Mouse (Mus musculus): ENCODE results near the gene Gm128. TPM values are rescaled to one million over a fixed set of nuclear protein-coding genes. Genes with fewer than 3 reads are reported as not detected.
"Not testable (repeated sequence)": the region's sequence is repeated elsewhere in the genome, so short reads cannot be mapped to it uniquely, and the experiment has no call there.

The Gm128 gene
- polyA plus RNA-seq, 1 experiment from 2014 or later: 1.3 TPM

DNA sequence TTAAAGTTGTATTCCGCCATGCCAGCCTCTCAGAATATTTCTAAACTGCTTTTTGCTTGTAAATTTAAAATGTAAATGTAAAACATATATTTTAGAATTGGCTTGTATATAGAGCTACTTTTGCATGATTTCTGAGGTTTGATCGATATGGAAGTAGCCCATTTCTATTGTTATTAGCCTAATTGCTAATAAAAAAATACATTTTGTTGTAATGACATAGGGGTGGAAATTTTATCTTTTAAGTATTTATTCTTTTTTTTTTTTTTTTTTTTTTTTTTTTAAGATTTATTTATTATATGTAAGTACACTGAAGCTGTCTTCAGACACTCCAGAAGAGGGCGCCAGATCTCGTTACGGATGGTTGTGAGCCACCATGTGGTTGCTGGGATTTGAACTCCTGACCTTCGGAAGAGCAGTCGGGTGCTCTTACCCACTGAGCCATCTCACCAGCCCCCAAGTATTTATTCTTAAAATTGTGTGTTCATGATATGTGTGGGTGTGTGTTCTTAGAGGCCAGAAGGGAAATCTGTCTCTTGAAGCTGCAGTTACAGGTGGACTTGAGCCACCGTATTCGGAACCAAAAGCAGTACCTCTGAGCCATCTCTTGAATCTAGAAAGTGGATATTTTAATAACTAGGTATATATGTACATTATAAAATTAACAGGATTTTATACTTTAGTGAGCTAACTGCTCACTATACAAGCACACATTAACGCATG, 28.3 kb downstream of the Gm128 start:
- H3K36me3 ChIP-seq (ENCODE audit: insufficient read depth, low read length); H3K4me1 ChIP-seq (replicated peaks; ENCODE audit: insufficient read depth, low read length); H3K9me3 ChIP-seq (replicated peaks; ENCODE audit: low read length); DNase-seq (ENCODE audit: low spot score); ATAC-seq (replicated peaks; ENCODE audit: low FRiP score, low read depth); H3K27me3 ChIP-seq (ENCODE audit: insufficient read depth, low read length); H3K4me2 ChIP-seq (ENCODE audit: low read length); H3K4me3 ChIP-seq (replicated peaks; ENCODE audit: low read depth, low read length); H3K27ac ChIP-seq; H3K9ac ChIP-seq (ENCODE audit: low read depth, low read length): not testable (repeated sequence)
- TF ChIP-seq CTCF (IDR thresholded peaks at IDR 0.05; ENCODE audit: low read depth): peak; percentile 11; the same call in 1 of the 2 replicates
- 92% methylated on average over 7 of the region's 10 CpGs for WGBS

DNA sequence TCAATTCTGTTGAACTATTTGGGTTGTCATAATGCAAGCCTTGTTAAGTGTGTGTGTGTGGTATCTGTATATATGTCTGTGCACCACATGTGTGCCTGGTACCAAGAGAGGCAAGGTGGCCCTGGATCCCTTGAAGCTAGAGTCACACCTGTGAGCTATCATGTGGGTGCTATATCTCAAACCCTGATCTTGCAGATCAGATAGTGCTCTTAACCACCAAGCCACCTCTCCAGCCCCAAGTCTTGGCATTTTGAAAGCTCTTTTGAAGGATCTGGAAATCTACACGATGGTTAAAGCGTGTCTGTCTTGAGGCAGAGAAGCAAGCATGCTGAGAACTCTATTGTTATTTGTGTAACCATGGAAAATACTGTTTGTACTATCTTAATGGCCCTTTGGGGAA, 30.8 kb downstream of the Gm128 start:
- no peak overlapping the region for H3K4me3 ChIP-seq (replicated peaks; ENCODE audit: low read depth, low read length)
- H3K36me3 ChIP-seq (ENCODE audit: insufficient read depth, low read length): peaks cover 21% of the 10 kb centered on the region; the same call in 1 of the 2 replicates
- H3K27ac ChIP-seq: no peak overlapping the region
- 82% methylated on average over 2 of the region's 2 CpGs for WGBS
- TF ChIP-seq CTCF (IDR thresholded peaks at IDR 0.05; ENCODE audit: low read depth): no peak
- ATAC-seq (replicated peaks; ENCODE audit: low FRiP score, low read depth) (no peak), DNase-seq (ENCODE audit: low spot score) (no peak)
- H3K4me2 ChIP-seq (ENCODE audit: low read length): no peak overlapping the region
- no peaks in the 10 kb centered on the region for H3K9me3 ChIP-seq (replicated peaks; ENCODE audit: low read length)
- no peaks in the 10 kb centered on the region for H3K27me3 ChIP-seq (ENCODE audit: insufficient read depth, low read length)
- H3K9ac ChIP-seq (ENCODE audit: low read depth, low read length): no peak overlapping the region
- H3K4me1 ChIP-seq (replicated peaks; ENCODE audit: insufficient read depth, low read length): no peaks in the 10 kb centered on the region

DNA sequence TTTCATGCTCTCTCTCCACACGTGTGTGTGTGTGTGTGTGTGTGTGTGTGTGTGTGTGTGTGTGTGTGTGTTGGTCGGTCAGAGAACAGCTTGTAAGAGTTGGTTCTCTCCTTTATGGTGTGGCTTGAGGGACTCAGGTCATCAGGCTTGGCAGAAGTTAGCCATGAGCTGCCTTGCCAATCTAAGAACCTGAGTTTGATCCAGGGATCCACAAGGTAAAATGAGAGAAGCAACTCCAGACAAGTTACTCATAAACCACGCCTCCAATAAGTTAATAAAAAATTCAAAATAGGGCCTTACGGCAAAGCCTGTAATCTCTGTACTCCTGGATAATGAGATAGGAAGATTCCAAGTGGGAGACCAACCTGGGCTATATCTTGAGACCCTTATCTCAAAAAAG, 33.1 kb downstream of the Gm128 start:
- Histone ChIP-seq H3K4me3 (replicated peaks; ENCODE audit: low read depth, low read length) (no peak overlapping the region), H3K36me3 (ENCODE audit: insufficient read depth, low read length) (peaks cover 28% of the 10 kb centered on the region; the same call in 1 of the 2 replicates), H3K27ac (no peak overlapping the region), H3K9me3 (replicated peaks; ENCODE audit: low read length) (no peaks in the 10 kb centered on the region), H3K9ac (ENCODE audit: low read depth, low read length) (no peak overlapping the region), H3K4me2 (ENCODE audit: low read length) (no peak overlapping the region), H3K4me1 (replicated peaks; ENCODE audit: insufficient read depth, low read length) (no peaks in the 10 kb centered on the region), H3K27me3 (ENCODE audit: insufficient read depth, low read length) (no peaks in the 10 kb centered on the region)
- DNase-seq (ENCODE audit: low spot score) (no peak), ATAC-seq (replicated peaks; ENCODE audit: low FRiP score, low read depth) (no peak)
- TF ChIP-seq CTCF (IDR thresholded peaks at IDR 0.05; ENCODE audit: low read depth): no peak
- WGBS: 79% methylated on average over 4 of the region's 4 CpGs

DNA sequence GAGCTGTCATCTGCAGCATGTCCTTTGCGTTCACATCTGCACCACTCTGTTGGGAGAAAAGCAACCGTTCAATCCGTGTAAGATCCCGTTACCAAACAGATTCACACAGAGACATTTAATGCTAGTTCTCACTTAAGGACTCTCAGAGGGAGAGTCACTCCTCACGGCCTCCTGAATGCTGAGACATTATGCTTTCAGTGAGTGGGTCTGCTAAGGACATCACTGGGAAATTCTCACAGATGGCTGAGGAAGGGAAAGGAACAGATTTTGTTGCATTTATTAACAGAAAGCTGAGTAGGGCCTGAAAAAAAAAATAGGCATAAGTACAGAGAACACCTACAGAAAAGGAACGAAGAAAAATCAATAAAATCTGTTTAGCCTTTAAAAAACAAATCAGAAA, 37.5 kb downstream of the Gm128 start:
- no peak overlapping the region for H3K4me3 ChIP-seq (replicated peaks; ENCODE audit: low read depth, low read length)
- no peak overlapping the region for H3K9ac ChIP-seq (ENCODE audit: low read depth, low read length)
- H3K4me1 ChIP-seq (replicated peaks; ENCODE audit: insufficient read depth, low read length): no peaks in the 10 kb centered on the region
- WGBS: 90% methylated on average over 6 of the region's 6 CpGs
- no peak overlapping the region for H3K27ac ChIP-seq
- no peaks in the 10 kb centered on the region for H3K27me3 ChIP-seq (ENCODE audit: insufficient read depth, low read length)
- H3K9me3 ChIP-seq (replicated peaks; ENCODE audit: low read length): no peaks in the 10 kb centered on the region
- no peak for TF ChIP-seq CTCF (IDR thresholded peaks at IDR 0.05; ENCODE audit: low read depth)
- no peak overlapping the region for H3K4me2 ChIP-seq (ENCODE audit: low read length)
- DNase-seq (ENCODE audit: low spot score) (no peak), ATAC-seq (replicated peaks; ENCODE audit: low FRiP score, low read depth) (no peak)
- H3K36me3 ChIP-seq (ENCODE audit: insufficient read depth, low read length): peaks cover 51% of the 10 kb centered on the region

DNA sequence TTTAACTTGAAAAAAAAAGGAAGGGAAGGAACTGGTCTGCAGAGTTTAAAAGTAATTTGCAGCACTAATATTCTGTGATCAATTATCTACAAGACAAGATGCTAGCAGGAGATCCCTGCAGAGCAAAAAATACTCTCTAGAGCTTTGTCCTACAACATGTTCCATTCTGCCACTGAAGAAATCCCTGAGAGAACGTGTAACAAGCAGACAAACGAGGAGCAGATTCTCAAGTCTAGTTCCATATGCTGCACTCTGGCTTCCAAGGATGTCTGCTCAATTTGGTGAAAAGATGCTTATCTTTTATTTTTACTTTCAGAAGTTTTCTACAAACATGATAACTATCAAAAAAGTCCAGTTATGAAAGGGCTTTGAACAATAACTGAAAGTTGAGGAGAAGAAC, 40.8 kb downstream of the Gm128 start:
- no peak for TF ChIP-seq CTCF (IDR thresholded peaks at IDR 0.05; ENCODE audit: low read depth)
- peak overlapping the region; percentile 92 for H3K27ac ChIP-seq
- 68% methylated on average over 2 of the region's 2 CpGs for WGBS

DNA sequence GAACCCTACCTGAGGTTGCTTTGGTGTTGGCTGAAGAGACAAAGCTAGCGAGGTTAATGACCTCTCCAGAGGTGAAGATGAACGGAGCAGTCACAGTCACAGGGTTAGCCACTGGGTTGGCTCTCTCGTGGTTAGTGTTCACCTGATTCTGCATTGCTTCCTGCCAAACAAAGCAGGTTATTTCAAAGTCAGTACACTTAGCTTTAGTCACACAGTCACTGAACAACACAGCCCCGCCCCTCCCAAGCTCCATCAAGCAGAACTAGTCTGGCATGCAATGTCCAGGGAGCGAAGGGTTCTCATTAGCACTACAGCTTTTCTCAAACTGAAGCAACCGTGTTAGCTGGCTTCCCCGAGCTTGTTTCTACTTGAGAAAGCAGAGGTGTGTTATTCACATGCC, 41.3 kb downstream of the Gm128 start:
- Histone ChIP-seq H3K27me3 (ENCODE audit: insufficient read depth, low read length) (no peaks in the 10 kb centered on the region), H3K9ac (ENCODE audit: low read depth, low read length) (no peak overlapping the region; the same call in 1 of the 2 replicates), H3K36me3 (ENCODE audit: insufficient read depth, low read length) (peaks cover 35% of the 10 kb centered on the region), H3K9me3 (replicated peaks; ENCODE audit: low read length) (no peaks in the 10 kb centered on the region), H3K4me2 (ENCODE audit: low read length) (no peak overlapping the region; the same call in 1 of the 2 replicates), H3K27ac (peak overlapping the region; percentile 92), H3K4me3 (replicated peaks; ENCODE audit: low read depth, low read length) (no peak overlapping the region), H3K4me1 (replicated peaks; ENCODE audit: insufficient read depth, low read length) (no peaks in the 10 kb centered on the region)
- TF ChIP-seq CTCF (IDR thresholded peaks at IDR 0.05; ENCODE audit: low read depth): no peak
- WGBS: 56% methylated on average over 7 of the region's 7 CpGs
- peak; percentile 66 for DNase-seq (ENCODE audit: low spot score)
- ATAC-seq (replicated peaks; ENCODE audit: low FRiP score, low read depth): peak; percentile 97

More for the DNA sequence above, 40.8 kb downstream of the Gm128 start:
- no peak for DNase-seq (ENCODE audit: low spot score)
- no peak for ATAC-seq (replicated peaks; ENCODE audit: low FRiP score, low read depth)
- Histone ChIP-seq H3K4me3 (replicated peaks; ENCODE audit: low read depth, low read length) (no peak overlapping the region), H3K9ac (ENCODE audit: low read depth, low read length) (no peak overlapping the region; the same call in 1 of the 2 replicates), H3K4me1 (replicated peaks; ENCODE audit: insufficient read depth, low read length) (no peaks in the 10 kb centered on the region), H3K9me3 (replicated peaks; ENCODE audit: low read length) (no peaks in the 10 kb centered on the region), H3K4me2 (ENCODE audit: low read length) (no peak overlapping the region; the same call in 1 of the 2 replicates), H3K27me3 (ENCODE audit: insufficient read depth, low read length) (no peaks in the 10 kb centered on the region), H3K36me3 (ENCODE audit: insufficient read depth, low read length) (peaks cover 35% of the 10 kb centered on the region)
